Mouse (Mus musculus): ENCODE measurements at regions not wholly inside any gene's neighbourhood (a gene's known extent, or its start where the extent isn't known, plus 50 kb on each side); places are given as distances from the start of the nearest gene placed in this dataset.
"Not testable (repeated sequence)": the region's sequence is repeated elsewhere in the genome, so short reads cannot be mapped to it uniquely, and the experiment has no call there.

DNA sequence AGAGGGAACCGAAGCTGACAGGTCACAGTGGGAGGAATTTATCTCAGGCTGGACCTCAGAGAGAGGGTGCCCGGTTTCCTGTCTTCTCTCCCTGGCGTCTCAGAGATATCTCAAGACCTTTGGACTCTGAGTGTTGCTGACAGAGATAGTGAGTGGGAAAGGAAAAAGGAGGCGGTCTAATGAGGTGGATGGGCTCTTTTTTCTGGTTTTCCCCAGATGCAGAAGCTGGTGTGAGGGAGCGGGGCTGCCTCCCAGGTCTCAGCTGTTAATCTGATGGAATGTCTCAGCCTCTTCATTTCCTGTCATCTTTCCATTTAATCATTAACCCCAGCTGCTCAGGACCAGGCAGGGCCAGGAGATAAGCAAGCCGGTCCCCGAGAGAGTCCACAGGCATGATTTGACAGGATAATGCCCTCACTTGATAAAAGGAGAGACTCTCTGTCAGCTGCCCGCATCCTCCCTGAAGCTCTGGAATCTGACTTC lies 89.5 kb downstream of the Phlda1 start:
- Histone ChIP-seq H3K27ac (ENCODE audit: low read depth, low read length) (no peak overlapping the region), H3K4me2 (ENCODE audit: low read depth, low read length, poor library complexity, severe bottlenecking) (no peak overlapping the region), H3K4me1 (ENCODE audit: insufficient read depth, low read length) (no peaks in the 10 kb centered on the region), H3K27me3 (ENCODE audit: insufficient read depth, low read length) (no peaks in the 10 kb centered on the region), H3K9ac (replicated peaks; ENCODE audit: low read length, poor library complexity, severe bottlenecking) (no peak overlapping the region), H3K36me3 (ENCODE audit: insufficient read depth, low read length) (no peaks in the 10 kb centered on the region), H3K4me3 (ENCODE audit: low read depth, low read length) (no peak overlapping the region), H3K9me3 (ENCODE audit: low read length) (no peaks in the 10 kb centered on the region)
- ATAC-seq (ENCODE audit: low FRiP score), result no peak
- no peak for TF ChIP-seq CTCF (IDR thresholded peaks at IDR 0.05)
- WGBS, result 51% methylated on average over 8 of the region's 8 CpGs
- DNase-seq (ENCODE audit: low spot score), result no peak

DNA sequence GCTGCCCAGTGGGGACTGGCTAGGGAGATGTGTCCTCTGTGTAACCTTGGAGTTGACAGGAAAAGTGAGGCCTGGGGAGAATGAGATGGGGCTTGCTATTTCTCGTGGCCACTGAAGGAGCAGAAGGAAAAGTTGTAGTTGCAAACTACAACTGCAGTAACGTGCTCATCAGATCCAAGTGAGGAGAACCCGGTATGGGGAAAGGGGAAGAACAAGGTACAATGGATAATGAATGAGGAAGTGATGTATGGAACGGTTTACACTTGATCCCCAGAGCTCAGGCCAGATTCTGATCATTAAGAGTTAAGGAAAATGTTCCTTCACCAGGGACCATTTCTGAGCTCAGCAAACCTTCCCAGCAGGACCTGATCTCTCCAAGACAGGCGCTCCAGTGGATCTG lies 92.6 kb downstream of the Phlda1 start:
- H3K9ac ChIP-seq (replicated peaks; ENCODE audit: low read length, poor library complexity, severe bottlenecking), result no peak overlapping the region
- H3K4me3 ChIP-seq (ENCODE audit: low read depth, low read length), result no peak overlapping the region
- TF ChIP-seq CTCF (IDR thresholded peaks at IDR 0.05), result no peak
- H3K4me1 ChIP-seq (ENCODE audit: insufficient read depth, low read length), result no peaks in the 10 kb centered on the region
- no peaks in the 10 kb centered on the region for H3K36me3 ChIP-seq (ENCODE audit: insufficient read depth, low read length)
- 86% methylated on average over 5 of the region's 5 CpGs for WGBS
- no peak for DNase-seq (ENCODE audit: low spot score)
- no peak for ATAC-seq (ENCODE audit: low FRiP score)
- no peaks in the 10 kb centered on the region for H3K9me3 ChIP-seq (ENCODE audit: low read length)
- H3K27me3 ChIP-seq (ENCODE audit: insufficient read depth, low read length), result no peaks in the 10 kb centered on the region
- no peak overlapping the region for H3K4me2 ChIP-seq (ENCODE audit: low read depth, low read length, poor library complexity, severe bottlenecking)
- H3K27ac ChIP-seq (ENCODE audit: low read depth, low read length), result no peak overlapping the region

DNA sequence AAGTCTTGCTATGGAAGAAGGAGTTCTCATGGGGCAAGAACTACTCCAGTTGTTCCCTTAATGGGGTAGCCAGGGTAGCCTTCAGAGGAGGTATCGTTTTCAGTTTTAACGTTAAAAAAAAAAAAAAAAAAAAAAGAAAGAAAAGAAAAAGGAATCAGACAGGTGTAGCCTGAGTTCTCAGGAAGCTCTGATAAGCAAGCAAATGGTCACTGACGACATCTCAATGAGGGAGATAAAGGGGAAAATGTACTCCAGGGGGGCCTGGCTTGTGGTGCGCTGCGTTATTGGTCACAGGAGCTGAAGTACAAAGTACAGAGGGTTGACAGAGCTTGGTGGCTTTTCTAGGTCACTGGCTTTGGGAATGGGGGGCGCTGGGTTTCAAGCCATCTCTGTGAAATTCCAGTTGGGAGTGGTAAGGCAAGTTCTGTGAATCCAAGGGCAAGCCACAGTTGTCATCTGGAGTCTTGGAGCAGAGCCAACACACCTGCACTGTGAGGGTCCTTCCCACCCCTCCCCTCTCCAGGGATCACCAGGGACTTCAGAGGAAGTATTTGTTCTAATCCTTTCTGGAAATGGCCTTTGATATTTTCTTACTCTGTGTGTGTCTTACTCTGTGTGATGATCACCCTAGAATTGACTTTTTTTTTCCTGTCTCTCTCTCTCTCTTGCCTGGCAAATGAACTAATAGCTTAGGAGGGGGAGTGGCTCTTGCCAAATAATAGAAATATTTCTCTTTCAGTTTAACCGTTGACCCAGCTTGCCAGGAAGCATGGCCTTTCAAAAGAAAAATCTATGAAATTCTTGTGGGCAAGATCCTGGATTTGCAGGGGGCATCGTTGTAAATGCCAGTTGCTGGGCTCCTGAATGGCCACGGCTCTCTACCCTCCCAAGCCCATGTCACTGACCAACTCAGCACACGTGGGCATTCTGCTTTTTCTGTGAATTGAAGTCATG lies 93.5 kb downstream of the Phlda1 start:
- H3K36me3 ChIP-seq (ENCODE audit: insufficient read depth, low read length), result no peaks in the 10 kb centered on the region
- no peak overlapping the region for H3K4me3 ChIP-seq (ENCODE audit: low read depth, low read length)
- TF ChIP-seq CTCF (IDR thresholded peaks at IDR 0.05), result no peak
- H3K27me3 ChIP-seq (ENCODE audit: insufficient read depth, low read length), result no peaks in the 10 kb centered on the region
- H3K9ac ChIP-seq (replicated peaks; ENCODE audit: low read length, poor library complexity, severe bottlenecking), result no peak overlapping the region
- no peak overlapping the region for H3K27ac ChIP-seq (ENCODE audit: low read depth, low read length)
- H3K9me3 ChIP-seq (ENCODE audit: low read length), result no peaks in the 10 kb centered on the region
- no peaks in the 10 kb centered on the region for H3K4me1 ChIP-seq (ENCODE audit: insufficient read depth, low read length)
- no peak overlapping the region for H3K4me2 ChIP-seq (ENCODE audit: low read depth, low read length, poor library complexity, severe bottlenecking)
- DNase-seq (ENCODE audit: low spot score) (no peak), ATAC-seq (ENCODE audit: low FRiP score) (no peak)
- WGBS, result 68% methylated on average over 10 of the region's 10 CpGs

DNA sequence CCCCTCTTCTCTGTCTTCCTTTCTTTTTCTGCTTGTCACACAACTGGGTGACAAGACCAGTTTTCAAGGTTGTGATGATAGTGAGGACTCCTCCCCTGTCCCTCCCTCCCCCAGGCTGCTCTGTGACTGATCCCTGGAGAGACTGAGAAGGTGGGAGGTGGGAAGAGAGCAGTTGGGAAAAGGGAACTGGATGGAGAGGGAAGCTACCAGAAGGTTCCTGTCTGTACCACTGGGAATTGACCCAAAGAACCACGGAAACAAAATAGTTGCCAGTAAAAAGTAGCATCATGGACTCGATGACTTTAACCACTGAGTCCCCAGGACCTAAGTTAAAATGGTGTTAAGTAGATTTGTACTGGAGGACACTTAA lies 94.2 kb downstream of the Phlda1 start:
- Histone ChIP-seq H3K4me2 (ENCODE audit: low read depth, low read length, poor library complexity, severe bottlenecking) (no peak overlapping the region), H3K9me3 (ENCODE audit: low read length) (no peaks in the 10 kb centered on the region), H3K27me3 (ENCODE audit: insufficient read depth, low read length) (no peaks in the 10 kb centered on the region), H3K4me3 (ENCODE audit: low read depth, low read length) (no peak overlapping the region), H3K36me3 (ENCODE audit: insufficient read depth, low read length) (no peaks in the 10 kb centered on the region), H3K9ac (replicated peaks; ENCODE audit: low read length, poor library complexity, severe bottlenecking) (no peak overlapping the region), H3K4me1 (ENCODE audit: insufficient read depth, low read length) (no peaks in the 10 kb centered on the region), H3K27ac (ENCODE audit: low read depth, low read length) (no peak overlapping the region)
- no peak for DNase-seq (ENCODE audit: low spot score)
- no peak for TF ChIP-seq CTCF (IDR thresholded peaks at IDR 0.05)
- WGBS, result 59% methylated on average over 2 of the region's 2 CpGs
- ATAC-seq (ENCODE audit: low FRiP score), result no peak

DNA sequence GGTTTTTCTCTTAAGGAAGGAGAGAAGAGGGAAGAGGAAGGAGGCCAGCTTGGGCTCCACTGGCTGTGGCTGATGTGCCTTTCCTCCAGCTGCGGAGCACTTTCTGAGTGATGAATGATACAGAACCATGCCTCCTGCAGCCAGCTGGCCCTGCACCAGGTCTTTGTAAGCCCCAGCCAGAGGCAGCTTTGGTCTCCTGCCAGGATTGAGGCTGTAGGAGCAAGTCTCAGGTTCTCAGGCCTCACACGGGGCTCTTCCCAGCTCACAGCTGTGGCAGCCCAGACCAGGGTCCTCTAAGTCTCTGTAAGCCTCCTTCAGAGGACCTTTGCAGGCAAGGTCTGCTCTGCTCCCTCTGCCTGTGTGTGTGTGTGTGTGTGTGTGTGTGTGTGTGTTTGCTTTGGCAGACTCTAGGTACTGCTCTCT lies 94.6 kb downstream of the Phlda1 start:
- Histone ChIP-seq H3K36me3 (ENCODE audit: insufficient read depth, low read length) (no peaks in the 10 kb centered on the region), H3K27ac (ENCODE audit: low read depth, low read length) (no peak overlapping the region), H3K9ac (replicated peaks; ENCODE audit: low read length, poor library complexity, severe bottlenecking) (no peak overlapping the region), H3K9me3 (ENCODE audit: low read length) (no peaks in the 10 kb centered on the region), H3K4me1 (ENCODE audit: insufficient read depth, low read length) (no peaks in the 10 kb centered on the region), H3K4me3 (ENCODE audit: low read depth, low read length) (no peak overlapping the region), H3K4me2 (ENCODE audit: low read depth, low read length, poor library complexity, severe bottlenecking) (no peak overlapping the region), H3K27me3 (ENCODE audit: insufficient read depth, low read length) (no peaks in the 10 kb centered on the region)
- ATAC-seq (ENCODE audit: low FRiP score), result peak; percentile 69
- peak; percentile 87 for DNase-seq (ENCODE audit: low spot score)
- 34% methylated on average over 2 of the region's 2 CpGs for WGBS
- TF ChIP-seq CTCF (IDR thresholded peaks at IDR 0.05), result no peak

DNA sequence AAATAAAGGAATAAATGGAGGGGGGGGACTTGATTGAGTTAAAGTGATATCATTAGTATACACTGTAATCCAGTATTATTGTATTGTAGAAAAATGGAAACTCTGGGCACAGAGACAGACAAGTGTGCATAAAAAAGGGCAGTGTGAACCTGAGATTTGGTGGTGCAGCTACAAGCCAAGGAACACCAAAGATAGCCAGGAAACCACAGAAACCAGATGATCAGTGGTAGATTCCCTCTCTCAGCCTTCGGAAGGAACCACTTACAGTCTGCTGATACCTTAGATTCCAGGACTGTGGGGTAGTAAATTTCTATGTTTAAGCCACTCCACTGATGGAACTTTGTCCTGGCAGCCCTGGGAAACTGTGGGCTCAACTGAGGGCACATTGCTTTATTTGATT lies 97.1 kb downstream of the Phlda1 start:
- H3K36me3 ChIP-seq (ENCODE audit: insufficient read depth, low read length), result no peaks in the 10 kb centered on the region
- no peaks in the 10 kb centered on the region for H3K9me3 ChIP-seq (ENCODE audit: low read length)
- DNase-seq (ENCODE audit: low spot score) (no peak), ATAC-seq (ENCODE audit: low FRiP score) (no peak)
- no peak overlapping the region for H3K9ac ChIP-seq (replicated peaks; ENCODE audit: low read length, poor library complexity, severe bottlenecking)
- H3K4me3 ChIP-seq (ENCODE audit: low read depth, low read length), result no peak overlapping the region
- H3K27ac ChIP-seq (ENCODE audit: low read depth, low read length), result no peak overlapping the region
- H3K4me2 ChIP-seq (ENCODE audit: low read depth, low read length, poor library complexity, severe bottlenecking), result no peak overlapping the region
- H3K4me1 ChIP-seq (ENCODE audit: insufficient read depth, low read length), result no peaks in the 10 kb centered on the region
- no peak for TF ChIP-seq CTCF (IDR thresholded peaks at IDR 0.05)
- no peaks in the 10 kb centered on the region for H3K27me3 ChIP-seq (ENCODE audit: insufficient read depth, low read length)
- WGBS, result 92% methylated on average over 1 of the region's 1 CpGs

DNA sequence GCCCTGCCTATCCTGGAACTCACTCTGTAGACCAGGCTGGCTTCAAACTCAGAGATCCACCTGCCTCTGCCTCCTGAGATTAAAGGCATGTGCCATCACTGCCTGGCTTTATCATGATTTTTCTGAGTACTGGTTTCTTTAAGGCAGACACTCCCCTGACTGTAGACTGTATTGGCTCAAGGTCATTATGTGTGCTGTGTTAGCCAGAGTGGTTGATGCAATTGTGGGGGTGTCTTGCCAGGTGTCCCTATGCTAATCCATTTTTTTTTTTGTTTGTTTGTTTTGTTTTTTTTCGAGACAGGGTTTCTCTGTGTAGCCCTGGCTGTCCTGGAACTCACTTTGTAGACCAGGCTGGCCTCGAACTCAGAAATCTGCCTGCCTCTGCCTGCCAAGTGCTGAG lies 101.3 kb downstream of the Phlda1 start:
- not testable (repeated sequence) for H3K4me2 ChIP-seq (ENCODE audit: low read depth, low read length, poor library complexity, severe bottlenecking); H3K27me3 ChIP-seq (ENCODE audit: insufficient read depth, low read length); H3K4me3 ChIP-seq (ENCODE audit: low read depth, low read length); H3K9me3 ChIP-seq (ENCODE audit: low read length); H3K4me1 ChIP-seq (ENCODE audit: insufficient read depth, low read length); H3K36me3 ChIP-seq (ENCODE audit: insufficient read depth, low read length); DNase-seq (ENCODE audit: low spot score); H3K9ac ChIP-seq (replicated peaks; ENCODE audit: low read length, poor library complexity, severe bottlenecking); H3K27ac ChIP-seq (ENCODE audit: low read depth, low read length); ATAC-seq (ENCODE audit: low FRiP score)
- WGBS, result 93% methylated on average over 2 of the region's 2 CpGs
